13 mouse cellular contexts compared by ENCODE assay signal in genomic region chr11:50007776-50008175, GRCm38 (mm10).
"Had no signal": no experiment of that assay in that cellular context is flagged by ENCODE, and none has a peak within 500 bp of the region (broad histone marks: within the 10 kb centered on the region; RNA-seq: fewer than 3 reads in every experiment).

No protein-coding gene starts in this region.

- H3K4me3 ChIP-seq: kidney, embryonic 15.5 days; left cerebral cortex, adult 2 months; liver, embryonic 13.5 days; midbrain, embryonic 12.5 days had no signal

- H3K36me3 ChIP-seq: kidney, embryonic 15.5 days; liver, embryonic 13.5 days; midbrain, embryonic 12.5 days had no signal

- H3K9me3 ChIP-seq: kidney, embryonic 15.5 days; liver, embryonic 13.5 days; midbrain, embryonic 12.5 days had no signal

- H3K9ac ChIP-seq: kidney, embryonic 15.5 days; liver, embryonic 13.5 days; midbrain, embryonic 12.5 days had no signal

- H3K4me1 ChIP-seq: kidney, embryonic 15.5 days; midbrain, embryonic 12.5 days had no signal

- H3K27me3 ChIP-seq: kidney, embryonic 15.5 days; liver, embryonic 13.5 days; midbrain, embryonic 12.5 days had no signal

- DNase-seq: kidney, postnatal 10 days; kidney, postnatal 36 days; layer of hippocampus, postnatal 36 days; liver, embryonic 13.5 days; lung, adult 2 months; thymus, adult 2 months; thymus, postnatal 25 days had no signal

- H3K4me2 ChIP-seq: kidney, embryonic 15.5 days; liver, embryonic 13.5 days; midbrain, embryonic 12.5 days had no signal

- H3K27ac ChIP-seq: kidney, embryonic 15.5 days; left cerebral cortex, adult 2 months; liver, embryonic 13.5 days; macrophage; midbrain, embryonic 12.5 days; stomach, postnatal 0 days had no signal

- ATAC-seq: midbrain, embryonic 16.5 days had no signal
